Mouse (Mus musculus): ENCODE results near the gene Ccdc81. TPM values are rescaled to one million over a fixed set of nuclear protein-coding genes. Genes with fewer than 3 reads are reported as not detected.
A peak's percentile ranks its signal among the peaks of the same experiment; 100 is the strongest.

Ccdc81 gene
- total RNA-seq (2014; rRNA removed; ENCODE audit: low replicate concordance) (not detected in 2 replicates), polyA plus RNA-seq (2015; fragmentation: Nextera tagmentation; extraction: Ambion mirVana) (0.04 TPM in 1 of 2 replicates, not detected in the other)

GRCm38 (mm10) chr7:89903442-89904343 lies at the start of gene Ccdc81:
Ccdc81 (minus strand) TSS chr7:89903629.
- peak; percentile 12 for DNase-seq (ENCODE audit: low spot score)
- TF ChIP-seq EP300 (IDR thresholded peaks at IDR 0.05; ENCODE audit: low read depth) (no peak), CTCF (IDR thresholded peaks at IDR 0.05; ENCODE audit: low read depth) (no peak)
- 0 out of 2 replicates have a peak, but pooled peaks cover 5% of the 10 kb centered on the region for H3K4me1 ChIP-seq (ENCODE audit: control insufficient read depth, insufficient read depth)
- no peak within 1 kb of the TSS for H3K27ac ChIP-seq (ENCODE audit: low read depth)
- peak within 1 kb of the TSS; percentile 9; the same call in 1 of the 2 replicates for H3K4me2 ChIP-seq (ENCODE audit: low read depth, low read length)
- no peak within 1 kb of the TSS for H3K4me3 ChIP-seq (ENCODE audit: low read depth, low read length)
- H3K36me3 ChIP-seq (replicated peaks; ENCODE audit: control insufficient read depth, insufficient read depth, low read length) = no peaks in the 10 kb centered on the region
- ATAC-seq (ENCODE audit: insufficient read depth, low read depth) = no peak
- H3K9ac ChIP-seq (replicated peaks; ENCODE audit: low read depth, low read length) = no peak within 1 kb of the TSS
- 36% methylated on average over 22 of the region's 22 CpGs for WGBS
- no peaks in the 10 kb centered on the region for H3K27me3 ChIP-seq (ENCODE audit: control insufficient read depth, insufficient read depth, low read length)
- H3K9me3 ChIP-seq (replicated peaks; ENCODE audit: control insufficient read depth, low read length) = no peaks in the 10 kb centered on the region

- Histone ChIP-seq H3K4me3 (ENCODE audit: low read depth, low read length) (no peak overlapping the region), H3K27me3 (ENCODE audit: control insufficient read depth, insufficient read depth, low read length) (no peaks in the 10 kb centered on the region), H3K4me2 (ENCODE audit: low read depth, low read length) (no peak overlapping the region), H3K27ac (ENCODE audit: low read depth) (no peak overlapping the region), H3K36me3 (replicated peaks; ENCODE audit: control insufficient read depth, insufficient read depth, low read length) (peaks cover 5% of the 10 kb centered on the region), H3K9me3 (replicated peaks; ENCODE audit: control insufficient read depth, low read length) (no peaks in the 10 kb centered on the region), H3K9ac (replicated peaks; ENCODE audit: low read depth, low read length) (no peak overlapping the region), H3K4me1 (ENCODE audit: control insufficient read depth, insufficient read depth) (no peaks in the 10 kb centered on the region)
- no peak for TF ChIP-seq CTCF (IDR thresholded peaks at IDR 0.05; ENCODE audit: low read depth)
- TF ChIP-seq EP300 (IDR thresholded peaks at IDR 0.05; ENCODE audit: low read depth) = no peak
- ATAC-seq (ENCODE audit: insufficient read depth, low read depth) (no peak), DNase-seq (ENCODE audit: low spot score) (no peak)
- WGBS = 56% methylated on average over 4 of the region's 4 CpGs
These were observed 46.0 kb upstream of the Ccdc81 start for GRCm38 (mm10) chr7:89949403-89949802.

- DNase-seq (ENCODE audit: low spot score) (peak; percentile 19), ATAC-seq (ENCODE audit: insufficient read depth, low read depth) (no peak)
- Histone ChIP-seq H3K36me3 (replicated peaks; ENCODE audit: control insufficient read depth, insufficient read depth, low read length) (no peaks in the 10 kb centered on the region), H3K27ac (ENCODE audit: low read depth) (no peak overlapping the region), H3K9ac (replicated peaks; ENCODE audit: low read depth, low read length) (no peak overlapping the region), H3K4me1 (ENCODE audit: control insufficient read depth, insufficient read depth) (no peaks in the 10 kb centered on the region), H3K4me2 (ENCODE audit: low read depth, low read length) (no peak overlapping the region), H3K9me3 (replicated peaks; ENCODE audit: control insufficient read depth, low read length) (no peaks in the 10 kb centered on the region), H3K4me3 (ENCODE audit: low read depth, low read length) (no peak overlapping the region), H3K27me3 (ENCODE audit: control insufficient read depth, insufficient read depth, low read length) (no peaks in the 10 kb centered on the region)
- 65% methylated on average over 7 of the region's 7 CpGs for WGBS
- no peak for TF ChIP-seq EP300 (IDR thresholded peaks at IDR 0.05; ENCODE audit: low read depth)
- TF ChIP-seq CTCF (IDR thresholded peaks at IDR 0.05; ENCODE audit: low read depth) = no peak
These were observed 44.6 kb upstream of the Ccdc81 start for GRCm38 (mm10) chr7:89948026-89948425.

- peak; percentile 99 for ATAC-seq (ENCODE audit: insufficient read depth, low read depth)
- WGBS = under 1% methylated on average over 45 of the region's 45 CpGs
- peaks cover 11% of the 10 kb centered on the region; the same call in 1 of the 2 replicates for H3K4me1 ChIP-seq (ENCODE audit: control insufficient read depth, insufficient read depth)
- H3K36me3 ChIP-seq (replicated peaks; ENCODE audit: control insufficient read depth, insufficient read depth, low read length) = no peaks in the 10 kb centered on the region
- no peaks in the 10 kb centered on the region for H3K27me3 ChIP-seq (ENCODE audit: control insufficient read depth, insufficient read depth, low read length)
- no peaks in the 10 kb centered on the region for H3K9me3 ChIP-seq (replicated peaks; ENCODE audit: control insufficient read depth, low read length)
- H3K4me2 ChIP-seq (ENCODE audit: low read depth, low read length) = peak within 1 kb of the TSS; percentile 69
- peak; percentile 98 for DNase-seq (ENCODE audit: low spot score)
- H3K4me3 ChIP-seq (ENCODE audit: low read depth, low read length) = peak within 1 kb of the TSS; percentile 93
- peak within 1 kb of the TSS; percentile 85 for H3K9ac ChIP-seq (replicated peaks; ENCODE audit: low read depth, low read length)
- H3K27ac ChIP-seq (ENCODE audit: low read depth) = peak within 1 kb of the TSS; percentile 85
- TF ChIP-seq EP300 (IDR thresholded peaks at IDR 0.05; ENCODE audit: low read depth) (no peak), CTCF (IDR thresholded peaks at IDR 0.05; ENCODE audit: low read depth) (no peak)
These were observed 37.4 kb upstream of the Ccdc81 start, which contains the start of gene Hikeshi for GRCm38 (mm10) chr7:89940571-89941463. Hikeshi (minus strand) TSS chr7:89941204.

Data from heart, postnatal 0 days (tissue).